Mouse (Mus musculus): ENCODE measurements around the gene Brd4.
A peak's percentile ranks its signal among the peaks of the same experiment; 100 is the strongest.
"Not testable (repeated sequence)": the region's sequence is repeated elsewhere in the genome, so short reads cannot be mapped to it uniquely, and the experiment has no call there.

The Brd4 gene

DNA sequence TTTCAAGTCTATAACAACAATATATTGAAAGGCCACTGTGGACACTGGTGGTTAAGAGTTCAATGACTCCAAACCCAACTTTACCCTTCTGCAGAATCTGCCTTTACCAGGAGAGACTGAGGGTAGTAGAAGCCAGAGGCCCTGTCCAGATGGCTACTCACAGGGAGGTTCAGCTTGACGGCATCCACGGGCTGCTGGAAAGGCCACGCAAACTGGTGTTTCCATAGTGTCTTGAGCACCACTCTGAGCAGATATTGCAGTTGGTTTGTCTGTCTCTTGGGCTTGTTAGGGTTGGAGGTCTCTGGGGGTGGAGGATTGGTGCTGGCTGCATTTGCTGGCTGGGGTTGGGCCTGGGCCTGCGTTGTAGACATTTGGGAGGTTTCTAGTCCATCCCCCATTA, 55.3 kb downstream of the Brd4 start:
- DNase-seq (ENCODE audit: low spot score): no peak

DNA sequence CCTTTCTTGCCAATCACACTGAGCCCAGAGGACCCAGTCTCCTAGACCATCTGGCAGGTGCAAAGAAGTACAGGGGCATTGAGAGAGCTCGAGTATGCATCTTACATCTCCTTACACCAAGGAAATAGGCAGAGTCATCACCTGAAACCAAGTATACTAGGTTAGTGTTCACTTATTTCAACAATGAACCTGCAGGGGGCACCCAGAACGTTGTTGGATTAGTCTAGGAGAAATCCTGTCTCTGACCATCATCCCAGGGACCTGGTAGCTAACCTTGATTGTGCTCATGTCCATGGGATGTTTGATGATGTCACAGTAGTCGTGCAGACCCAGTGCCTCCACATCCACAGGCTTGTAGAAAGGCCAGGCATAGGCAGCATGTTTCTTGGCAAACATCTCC, 63.6 kb downstream of the Brd4 start:
- DNase-seq (ENCODE audit: low spot score): no peak

DNA sequence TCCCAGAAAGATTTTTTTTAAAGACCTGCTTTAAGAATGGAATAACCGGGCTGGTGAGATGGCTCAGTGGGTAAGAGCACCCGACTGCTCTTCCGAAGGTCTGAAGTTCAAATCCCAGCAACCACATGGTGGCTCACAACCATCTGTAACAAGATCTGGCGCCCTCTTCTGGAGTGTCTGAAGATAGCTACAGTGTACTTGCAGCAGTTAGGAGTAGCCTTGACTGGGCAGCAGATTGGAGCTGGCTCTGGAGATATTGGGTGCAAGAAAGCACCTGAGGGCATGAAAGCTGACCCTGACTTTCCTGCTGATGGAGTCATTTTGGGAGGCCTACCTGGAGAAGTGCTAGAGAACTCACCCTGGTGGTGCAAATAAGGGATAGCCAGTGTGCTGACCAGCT, 68.9 kb downstream of the Brd4 start:
- DNase-seq (ENCODE audit: low spot score): not testable (repeated sequence)

DNA sequence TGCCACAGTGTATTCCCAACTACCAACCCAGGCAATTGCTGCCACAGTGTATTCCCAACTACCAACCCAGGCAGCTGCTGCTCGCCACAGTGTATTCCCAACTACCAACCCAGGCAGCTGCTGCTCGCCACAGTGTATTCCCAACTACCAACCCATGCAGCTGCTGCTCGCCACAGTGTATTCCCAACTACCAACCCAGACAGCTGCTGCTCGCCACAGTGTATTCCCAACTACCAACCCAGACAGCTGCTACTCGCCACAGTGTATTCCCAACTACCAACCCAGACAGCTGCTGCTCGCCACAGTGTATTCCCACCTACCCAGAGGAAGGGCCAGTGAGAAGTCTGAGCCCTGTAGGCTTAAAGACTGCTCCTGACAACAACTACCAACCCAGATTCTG, 73.0 kb downstream of the Brd4 start:
- not testable (repeated sequence) for DNase-seq (ENCODE audit: low spot score)

DNA sequence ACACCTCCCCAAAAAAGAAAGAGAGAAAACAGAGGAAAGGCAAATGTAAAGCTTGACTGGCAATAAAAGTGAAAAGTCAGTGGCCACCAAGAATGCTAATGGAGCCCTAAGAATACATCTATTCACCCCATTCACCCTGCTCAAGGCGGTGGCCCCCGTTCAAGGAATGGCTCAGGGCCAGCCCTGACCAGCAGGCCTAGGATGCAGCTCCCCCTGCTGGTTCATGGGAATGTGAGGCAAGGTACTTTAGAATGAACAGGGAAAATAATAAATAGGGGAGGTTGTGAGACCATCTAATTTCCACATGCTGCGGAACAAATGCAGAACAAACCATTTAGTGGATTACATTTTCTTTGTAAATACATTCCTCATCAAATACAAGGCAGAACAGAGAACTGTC, 74.8 kb downstream of the Brd4 start:
- DNase-seq (ENCODE audit: low spot score): no peak

DNA sequence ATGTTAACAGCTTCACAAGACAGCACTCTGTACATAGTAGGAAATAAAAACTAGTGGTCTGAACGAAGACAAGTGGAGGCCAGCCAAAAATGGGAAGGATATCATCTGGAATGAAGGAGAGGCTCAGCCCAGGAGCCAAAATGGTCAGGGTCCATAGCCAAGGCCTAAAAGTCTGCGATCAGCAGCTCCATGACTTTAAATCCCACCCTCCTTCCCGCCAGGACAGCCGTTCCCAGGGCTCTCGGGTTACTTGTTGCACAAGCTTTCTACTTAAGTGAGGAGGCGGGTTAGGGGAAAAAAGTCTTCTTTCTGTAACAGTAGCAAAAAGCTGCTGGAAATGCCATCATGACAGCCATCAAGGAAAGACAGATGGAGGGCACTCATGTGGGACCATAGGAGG, 75.4 kb downstream of the Brd4 start:
- DNase-seq (ENCODE audit: low spot score): no peak

DNA sequence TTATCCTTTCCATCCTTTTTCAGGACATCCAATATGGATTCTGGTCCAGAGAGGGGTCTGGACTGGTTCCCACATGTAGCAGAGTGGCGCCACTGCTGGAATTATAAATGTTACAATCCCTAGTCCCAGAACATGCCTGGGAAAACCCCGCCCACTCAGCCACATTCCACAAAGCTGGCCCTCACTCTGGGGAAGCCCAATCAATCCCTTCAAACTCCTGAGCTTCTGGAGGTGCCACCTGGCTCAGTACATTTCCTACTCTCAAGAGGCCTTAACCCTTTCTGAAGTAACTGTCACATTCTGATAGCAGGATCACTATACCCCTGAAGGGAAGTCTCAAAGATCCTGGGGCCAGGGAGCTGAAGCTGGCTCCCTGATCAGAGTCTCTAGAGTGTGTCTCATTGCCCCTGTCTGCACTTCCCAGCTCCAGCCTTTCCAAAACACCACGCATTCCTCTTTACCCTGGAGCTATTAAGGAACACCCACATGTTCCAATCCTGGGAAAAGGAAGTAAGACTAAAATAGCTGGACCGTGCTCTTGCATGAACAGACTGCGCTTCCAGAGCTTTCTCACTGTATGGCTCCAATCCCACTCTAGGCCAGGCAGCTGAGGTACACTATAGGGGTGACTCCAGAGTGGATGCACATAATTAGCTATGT, 76.8 kb downstream of the Brd4 start:
- DNase-seq (ENCODE audit: low spot score): peak; percentile 36

DNA sequence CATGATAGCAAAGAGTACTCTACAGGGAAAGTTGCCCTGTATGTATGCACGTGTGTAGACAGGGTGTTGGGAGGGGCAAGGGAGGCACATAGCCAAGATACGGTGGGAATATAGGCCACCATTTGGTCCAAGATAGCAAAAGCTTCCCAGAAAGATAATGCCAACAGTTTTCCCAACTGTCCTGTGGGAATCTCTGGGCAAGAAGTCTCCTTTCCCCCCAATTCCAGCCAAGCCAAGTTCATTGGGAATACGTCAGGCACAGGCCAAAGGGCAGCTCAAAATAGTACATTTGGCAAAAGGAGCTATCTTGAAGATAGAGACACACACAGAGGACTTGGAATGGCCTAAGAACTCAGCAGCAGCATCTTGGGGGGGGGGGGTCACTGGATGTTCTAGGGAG, 79.2 kb downstream of the Brd4 start:
- DNase-seq (ENCODE audit: low spot score): no peak

DNA sequence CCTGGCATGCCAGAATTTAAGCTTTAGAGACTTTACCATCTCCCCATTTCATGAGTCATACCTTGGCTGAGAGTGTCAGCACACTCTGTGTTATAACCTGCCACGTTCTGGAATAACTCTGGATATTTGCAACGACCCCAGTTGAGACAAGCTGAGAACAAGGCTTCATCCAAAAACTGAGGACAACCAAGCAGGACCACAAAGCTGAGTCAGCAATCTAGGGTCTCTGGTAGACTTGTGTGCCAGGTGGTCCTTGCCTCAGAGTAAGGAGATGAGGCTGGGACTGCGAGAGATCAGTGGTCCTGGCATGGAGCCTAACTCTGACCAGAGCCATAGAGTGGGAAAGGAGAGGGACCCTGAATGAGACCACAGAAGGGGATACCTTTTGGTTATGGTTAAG, 81.5 kb downstream of the Brd4 start:
- no peak for DNase-seq (ENCODE audit: low spot score)

DNA sequence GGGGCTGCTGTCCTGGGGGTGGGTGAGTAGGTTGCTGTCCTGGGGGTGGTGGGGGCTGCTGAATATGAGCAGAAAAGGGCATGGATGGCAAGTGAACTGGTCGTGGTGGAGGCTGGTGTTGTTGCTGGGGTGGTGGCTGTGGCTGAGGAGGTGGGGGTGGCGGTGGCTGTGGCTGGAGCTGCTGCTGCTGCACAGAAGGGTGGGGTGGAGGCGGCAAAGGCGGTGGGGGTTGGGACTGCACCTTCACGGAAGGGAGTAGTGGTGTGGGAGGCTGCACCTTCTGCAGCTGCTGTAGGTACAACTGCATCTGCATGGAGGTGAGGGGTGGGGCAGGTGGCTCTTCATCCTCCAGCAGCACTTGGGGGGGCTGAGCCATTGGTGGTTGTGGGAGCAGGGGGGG, 83.4 kb downstream of the Brd4 start:
- no peak for DNase-seq (ENCODE audit: low spot score)

DNA sequence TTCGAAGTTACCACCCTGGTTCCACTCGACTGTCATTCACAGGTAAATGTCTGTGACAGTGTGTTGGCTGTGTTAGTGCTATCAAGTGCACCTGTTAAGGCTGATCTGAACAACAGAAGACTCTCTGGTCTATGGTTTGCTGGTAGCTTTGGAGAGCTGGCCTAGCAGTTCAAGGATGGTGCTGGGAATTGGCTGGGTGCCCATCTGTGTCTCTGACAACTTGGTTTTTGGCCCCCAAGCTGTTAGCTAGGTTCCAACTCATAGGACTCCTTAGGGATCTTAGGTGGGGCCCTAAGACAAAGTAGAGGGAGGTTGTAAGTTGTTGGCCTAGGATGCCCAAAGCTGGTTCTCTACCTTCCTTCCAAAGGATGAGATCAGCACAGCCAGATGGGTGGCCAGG, 84.7 kb downstream of the Brd4 start:
- DNase-seq (ENCODE audit: low spot score): no peak

DNA sequence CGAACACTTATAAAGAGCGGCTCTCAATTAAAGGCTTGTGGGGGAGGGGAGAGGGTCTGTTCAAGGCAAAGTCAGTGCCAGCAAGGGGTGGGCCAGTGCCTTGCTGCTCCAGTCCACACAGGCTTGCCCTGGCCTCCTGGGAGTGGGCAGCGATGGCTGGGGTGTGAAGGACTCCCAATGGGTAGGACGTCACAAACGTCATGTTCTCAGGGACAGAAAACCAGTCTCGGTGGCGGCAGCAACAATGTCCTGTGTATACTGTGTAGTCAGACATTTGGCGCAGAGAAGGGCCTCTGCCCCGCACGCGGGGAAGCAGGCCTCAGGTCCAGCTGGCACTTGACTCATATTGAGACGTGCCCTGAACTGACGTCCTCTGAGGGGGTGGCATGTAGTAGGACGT, 87.4 kb downstream of the Brd4 start:
- no peak for DNase-seq (ENCODE audit: low spot score)

DNA sequence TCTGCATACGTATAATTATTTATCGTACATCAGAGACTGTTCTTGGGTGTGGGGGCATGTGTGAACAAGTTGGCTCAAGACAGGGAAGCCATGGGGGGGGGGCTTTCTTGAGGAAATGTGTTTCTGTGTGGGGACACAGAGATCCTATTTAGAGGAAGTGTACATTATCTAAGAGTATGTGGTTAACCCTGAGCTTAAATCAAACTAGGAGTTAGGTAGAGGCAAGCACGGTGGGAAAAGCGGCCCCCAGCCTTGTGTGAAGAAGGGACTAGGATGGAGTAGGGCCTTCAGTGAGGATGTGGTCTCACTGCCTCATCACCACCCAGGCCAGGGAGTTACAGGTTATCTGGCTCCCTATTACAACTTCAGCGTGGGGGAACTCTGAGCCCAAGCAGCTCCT, 88.8 kb downstream of the Brd4 start:
- DNase-seq (ENCODE audit: low spot score): no peak

DNA sequence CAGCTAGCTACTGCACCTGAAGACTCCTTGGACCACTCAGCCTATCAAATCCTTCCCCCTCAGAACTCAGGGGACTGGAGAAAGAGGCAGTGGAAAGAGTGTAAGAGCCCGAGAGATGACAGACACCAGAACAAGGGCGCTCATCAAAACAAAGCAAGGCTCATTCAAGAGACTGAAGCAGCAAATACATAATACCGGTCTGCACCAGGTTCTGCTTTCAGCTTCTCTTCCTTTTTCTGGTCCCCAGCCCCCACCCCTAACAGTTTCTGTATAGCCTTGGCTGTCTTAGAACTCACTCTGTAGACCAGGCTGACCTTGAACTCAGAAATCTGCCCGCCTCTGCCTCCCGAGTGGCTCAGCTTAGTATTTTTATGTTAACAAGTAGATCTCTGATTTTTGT, 91.5 kb downstream of the Brd4 start:
- no peak for DNase-seq (ENCODE audit: low spot score)

DNA sequence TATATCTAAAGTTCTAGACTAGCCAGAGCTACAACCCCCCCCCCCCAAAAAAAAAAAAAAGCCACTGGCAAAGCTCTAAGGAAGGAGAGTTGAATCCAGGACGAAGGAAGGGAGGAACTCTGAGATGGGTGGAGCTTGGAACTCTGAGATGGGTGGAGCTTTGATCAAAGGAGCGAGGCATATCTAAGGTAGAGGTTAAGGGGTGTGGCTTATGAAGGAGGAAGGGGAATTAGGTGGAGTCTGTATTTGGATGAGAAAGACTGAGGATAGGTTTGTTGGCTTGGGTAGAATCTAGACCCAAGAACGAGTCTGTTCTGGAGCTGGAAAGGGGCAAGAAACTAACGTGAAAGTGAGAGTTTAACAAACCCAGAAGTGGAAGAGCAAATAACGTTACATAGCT, 94.7 kb downstream of the Brd4 start:
- no peak for DNase-seq (ENCODE audit: low spot score)

DNA sequence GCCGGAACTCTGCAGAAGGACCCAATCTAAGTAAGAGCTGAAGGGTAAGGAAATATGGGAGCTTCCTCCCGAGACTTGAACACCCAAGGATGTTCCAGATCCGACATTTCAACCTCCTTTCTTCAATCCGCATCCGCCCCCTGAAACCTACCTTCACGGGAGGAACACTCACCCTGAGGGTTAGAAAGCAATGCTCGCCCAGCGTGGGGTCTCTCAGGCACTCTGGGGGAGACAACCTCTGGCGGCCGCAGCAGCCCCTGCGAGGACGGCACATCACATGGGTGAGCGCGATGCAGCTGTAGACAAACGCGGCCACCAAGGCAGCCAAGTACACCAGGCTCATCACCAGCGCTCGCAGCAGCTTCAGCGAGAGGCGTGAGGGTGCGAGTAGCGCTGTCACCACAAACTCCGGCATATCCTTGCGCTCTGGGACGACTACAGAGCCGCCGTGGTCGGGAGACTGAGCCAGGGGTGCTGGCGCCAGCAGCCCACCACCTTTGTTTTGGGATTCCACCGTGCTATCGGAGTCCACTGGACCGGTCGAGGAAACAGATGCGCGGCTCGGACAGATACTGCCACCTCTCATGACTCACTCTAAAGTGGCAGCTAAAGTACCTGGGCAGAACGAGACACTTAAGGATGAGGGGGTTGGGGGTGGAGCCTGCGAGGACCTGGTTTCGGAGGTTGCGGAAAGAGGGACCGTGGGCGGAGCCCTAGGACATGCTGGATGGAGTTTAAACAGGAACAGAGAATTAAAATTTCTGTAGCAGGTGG, 95.5 kb downstream of the Brd4 start, which contains the start of gene Ephx3:
Gene Ephx3 (minus strand): TSS at position 687 of the 774 bp plus-strand sequence.
- DNase-seq (ENCODE audit: low spot score): no peak

DNA sequence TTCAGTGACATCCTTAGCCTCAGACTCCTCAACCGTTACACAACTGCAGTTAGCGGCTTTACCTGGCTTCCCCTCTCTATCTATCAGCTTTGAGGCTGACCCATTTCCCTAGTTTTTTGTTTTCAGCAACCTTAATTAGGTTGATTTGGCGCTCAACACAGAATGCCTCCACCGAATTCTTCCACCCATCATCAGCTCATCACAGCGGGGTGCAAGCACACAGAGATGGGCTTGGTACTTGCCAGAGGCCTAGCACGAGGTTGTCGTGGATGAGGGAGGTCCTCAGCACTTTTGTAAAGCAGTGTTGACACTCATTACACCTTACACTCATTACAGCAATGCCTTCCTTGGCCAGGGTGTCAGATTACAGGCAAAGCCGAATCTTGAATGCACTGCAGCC, 101.5 kb downstream of the Brd4 start:
- no peak for DNase-seq (ENCODE audit: low spot score)

DNA sequence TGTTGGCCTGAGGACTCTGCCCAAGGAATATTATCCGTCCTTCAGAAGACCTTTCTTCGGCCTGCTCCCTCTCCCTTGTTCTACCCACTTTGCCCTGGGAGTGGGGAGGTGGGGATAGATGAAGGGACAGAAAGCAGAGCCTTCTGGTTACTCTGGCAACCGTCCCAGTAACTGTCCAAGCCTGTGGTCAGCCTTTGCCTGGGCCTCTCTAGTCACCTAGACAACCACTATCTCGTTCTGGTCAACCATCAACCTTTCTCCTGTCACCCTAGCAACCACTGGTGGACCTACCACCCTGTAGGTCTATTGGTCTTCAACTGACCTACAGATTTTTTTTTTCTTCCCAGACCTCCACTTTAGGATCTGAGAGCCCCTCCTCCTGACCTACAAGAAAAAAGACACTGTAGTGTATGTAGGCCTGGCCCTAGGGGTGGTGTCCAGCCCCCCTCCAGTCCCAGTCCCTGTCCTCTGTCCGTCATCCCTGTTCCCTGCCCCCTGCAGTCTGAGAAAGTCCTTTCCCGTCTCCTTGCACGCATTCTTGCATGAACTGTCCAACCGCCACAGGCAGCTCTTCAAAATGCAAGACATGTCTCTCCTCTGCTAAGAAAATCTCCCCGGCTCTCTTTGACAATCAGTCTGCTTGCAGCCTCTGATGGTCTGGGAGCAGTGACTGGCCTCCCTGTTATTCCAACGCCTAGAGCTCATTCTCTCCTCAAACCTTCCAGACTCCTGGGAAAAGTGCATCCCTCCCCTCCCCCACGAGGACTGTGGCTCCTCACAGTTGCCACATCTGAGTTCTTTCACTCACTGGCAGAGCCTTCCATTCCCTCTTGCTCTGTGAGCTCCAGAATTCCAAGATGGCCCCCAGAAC, 104.7 kb downstream of the Brd4 start:
- no peak for DNase-seq (ENCODE audit: low spot score)

DNA sequence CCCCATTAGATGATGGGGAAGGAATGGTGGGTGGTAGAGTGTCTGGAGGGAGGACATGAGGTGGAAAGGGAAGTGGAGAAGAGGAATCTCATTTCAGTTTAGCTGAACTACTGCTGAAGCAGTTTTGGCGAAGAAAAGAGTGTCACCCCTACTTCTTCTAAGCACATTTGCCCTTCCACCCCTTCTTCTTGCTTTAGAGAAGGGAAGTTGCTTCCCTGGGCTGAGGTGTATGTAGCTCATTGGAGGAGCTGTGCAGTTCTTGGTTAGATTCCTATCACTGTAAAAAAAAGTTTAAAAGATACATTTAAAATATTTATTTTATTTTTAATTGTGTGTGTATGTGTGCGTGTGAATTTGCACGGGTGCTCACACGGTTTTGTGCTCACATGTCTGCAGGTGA, 107.6 kb downstream of the Brd4 start:
- DNase-seq (ENCODE audit: low spot score): no peak

DNA sequence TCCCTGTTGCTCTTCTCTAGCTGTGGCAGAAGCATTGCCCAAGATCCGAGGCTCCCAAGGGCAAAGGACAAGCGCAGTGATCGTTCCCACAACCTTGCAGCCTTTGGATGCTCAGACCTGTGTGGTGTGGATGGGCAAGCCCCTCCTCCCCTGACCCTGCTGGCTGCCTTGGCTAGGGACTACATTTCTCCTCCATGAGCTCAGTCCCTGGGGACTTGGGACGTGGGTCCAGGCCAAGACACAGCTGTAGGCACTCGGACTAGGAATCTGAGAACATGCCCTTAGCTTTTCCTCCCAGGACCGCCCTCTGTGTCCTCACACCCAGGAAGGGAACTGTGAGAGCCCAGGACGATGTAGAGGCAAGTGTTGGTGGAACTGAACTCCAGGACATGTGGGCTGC, 111.4 kb downstream of the Brd4 start:
- no peak for DNase-seq (ENCODE audit: low spot score)

DNA sequence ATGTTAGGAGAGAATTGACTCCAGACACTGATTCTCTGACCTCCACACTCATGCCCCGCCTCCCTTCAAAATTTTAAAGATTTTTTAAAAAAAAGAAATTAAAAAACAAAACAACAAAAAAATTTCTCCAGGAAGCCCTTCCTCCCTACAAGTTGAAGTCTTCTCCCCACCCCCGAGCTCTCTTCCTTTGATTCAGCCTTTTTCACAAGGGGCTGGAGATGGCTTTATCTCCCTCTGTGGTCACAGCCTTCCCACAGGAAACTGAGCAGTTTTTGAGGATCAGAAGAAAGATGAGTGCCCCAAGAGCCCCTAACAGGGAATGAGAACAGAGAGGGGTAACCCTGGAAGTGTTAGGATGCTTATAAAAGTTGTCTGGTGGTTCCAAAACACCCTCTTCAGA, 112.0 kb downstream of the Brd4 start:
- no peak for DNase-seq (ENCODE audit: low spot score)

DNA sequence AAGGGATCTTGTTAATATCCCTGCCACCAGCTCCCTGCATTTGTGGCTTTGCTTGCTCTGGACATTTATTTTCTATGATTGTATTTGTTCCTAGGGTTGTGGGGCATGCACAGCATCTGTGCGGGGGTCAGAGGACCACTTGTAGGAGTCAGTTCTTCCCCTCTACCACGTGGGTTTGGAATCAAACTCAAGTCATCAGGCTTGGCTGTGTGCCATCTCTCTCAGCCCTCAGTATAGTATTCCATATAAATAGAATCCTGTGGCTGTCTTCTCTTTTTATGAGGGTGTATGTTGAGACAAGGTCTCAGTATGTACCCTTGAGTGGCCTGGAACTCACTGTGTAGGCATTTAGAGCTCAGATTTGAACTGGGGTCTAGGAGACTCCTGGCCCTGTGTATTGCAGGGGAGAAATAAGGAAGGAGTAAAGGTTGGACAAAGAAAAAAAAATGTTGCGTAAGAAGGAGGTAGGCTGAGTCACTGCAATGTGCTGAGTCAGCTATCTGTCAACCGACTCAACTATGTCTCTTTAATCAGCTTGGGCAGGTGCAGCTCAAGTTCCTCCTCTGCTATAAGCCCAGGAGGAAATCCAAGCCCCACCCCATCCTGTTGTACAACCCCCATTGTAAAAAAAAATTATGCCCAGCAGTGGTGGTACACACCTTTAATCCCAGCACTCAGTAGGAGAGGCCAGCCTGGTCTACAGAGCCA, 114.8 kb downstream of the Brd4 start:
- DNase-seq (ENCODE audit: low spot score): no peak
